Mouse (Mus musculus): ENCODE results near the gene Dap. TPM values are rescaled to one million over a fixed set of nuclear protein-coding genes. Genes with fewer than 3 reads are reported as not detected.

Gene Dap
- total and polyA plus RNA-seq, 3 experiments: 12.6 to 69.8 (median 15.1) TPM

GRCm38 (mm10) chr15:31302293-31302990, 78.3 kb downstream of the Dap start:
- Histone ChIP-seq H3K27me3 (replicated peaks) (no peaks in the 10 kb centered on the region), H3K4me3 (replicated peaks in 1 of 3; ENCODE audit: low read depth in 2 of 3, low read length in 2 of 3, poor library complexity in 1 of 3) (no peak overlapping the region), H3K79me2 (replicated peaks; ENCODE audit: control insufficient read depth, extremely low read depth, insufficient read depth, poor library complexity, severe bottlenecking) (peaks cover 32% of the 10 kb centered on the region), H3K9me3 (replicated peaks; ENCODE audit: low read length) (no peaks in the 10 kb centered on the region), H3K4me1 (ENCODE audit: control insufficient read depth in 1 of 2, insufficient read depth in 2 of 2) (peaks cover 0 to 44% of the 10 kb centered on the region in 2 experiments; a peak in 2 of 4 replicates), H3K9ac (ENCODE audit: insufficient read depth, low read depth) (no peak overlapping the region), H3K36me3 (replicated peaks in 1 of 2; ENCODE audit: control insufficient read depth in 1 of 2, insufficient read depth in 1 of 2, low read length in 1 of 2) (peaks cover 84 to 98% of the 10 kb centered on the region in 2 experiments), H3K4me2 (ENCODE audit: insufficient read depth, low read depth, poor library complexity, severe bottlenecking) (no peak overlapping the region), H3K27ac (ENCODE audit: insufficient read depth, low read depth) (no peak overlapping the region)
- in situ Hi-C loops (cut with MboI; ENCODE audit: low pct_ligation_motif_present, low pct_unique_long_range_greater_than_20kb, low sequenced_read_pairs): no loop called here
- DNase-seq (ENCODE audit: extremely low read depth): no peak
- no peak for TF ChIP-seq MEF2A (IDR thresholded peaks at IDR 0.05; ENCODE audit: borderline replicate concordance, low read depth, low read length)
- TF ChIP-seq PAX5 (IDR thresholded peaks at IDR 0.05; ENCODE audit: low read length): no peak
- no peak for TF ChIP-seq GABPA (IDR thresholded peaks at IDR 0.05; ENCODE audit: insufficient replicate concordance, low read depth, low read length)
- TF ChIP-seq IRF4 (IDR thresholded peaks at IDR 0.05; ENCODE audit: low read depth, low read length): no peak
- no peak for TF ChIP-seq KAT2A (IDR thresholded peaks at IDR 0.05; ENCODE audit: insufficient replicate concordance, low read length)
- TF ChIP-seq ZC3H11A (IDR thresholded peaks at IDR 0.05; ENCODE audit: low read depth, low read length): no peak
- no peak for TF ChIP-seq MAFK (IDR thresholded peaks at IDR 0.05; ENCODE audit: insufficient replicate concordance, low read length)
- no peak for TF ChIP-seq RCOR1 (conservative IDR thresholded peaks at IDR 0.05; ENCODE audit: low read depth, low read length)
- no peak for TF ChIP-seq JUN (IDR thresholded peaks at IDR 0.05; ENCODE audit: insufficient read depth, low read depth, low read length)
- TF ChIP-seq ELF1 (IDR thresholded peaks at IDR 0.05; ENCODE audit: low read depth, low read length): no peak
- TF ChIP-seq MAX (IDR thresholded peaks at IDR 0.05; ENCODE audit: low read length): no peak
- TF ChIP-seq CTCF (conservative IDR thresholded peaks at IDR 0.05 in 1 of 2, IDR thresholded peaks at IDR 0.05 in 1 of 2; ENCODE audit: low read depth in 2 of 2, low read length in 2 of 2): no peak
- TF ChIP-seq SMC3 (IDR thresholded peaks at IDR 0.05; ENCODE audit: low read depth, low read length): no peak
- TF ChIP-seq CHD2 (IDR thresholded peaks at IDR 0.05; ENCODE audit: low read length): no peak
- no peak for TF ChIP-seq TCF12 (IDR thresholded peaks at IDR 0.05; ENCODE audit: low read depth, low read length)
- no peak for TF ChIP-seq BHLHE40 (IDR thresholded peaks at IDR 0.05; ENCODE audit: low read depth, low read length)
- no peak for TF ChIP-seq ZMIZ1 (IDR thresholded peaks at IDR 0.05; ENCODE audit: low read depth, low read length)
- dilution Hi-C loops (cut with MboI; ENCODE audit: extremely low pct_ligation_motif_present, extremely low pct_unique_long_range_greater_than_20kb, low sequenced_read_pairs): no loop called here

GRCm38 (mm10) chr15:31304302-31304701, 80.2 kb downstream of the Dap start:
- dilution Hi-C loops (cut with MboI; ENCODE audit: extremely low pct_ligation_motif_present, extremely low pct_unique_long_range_greater_than_20kb, low sequenced_read_pairs): no loop called here
- in situ Hi-C loops (cut with MboI; ENCODE audit: low pct_ligation_motif_present, low pct_unique_long_range_greater_than_20kb, low sequenced_read_pairs): no loop called here
- Histone ChIP-seq H3K9ac (ENCODE audit: insufficient read depth, low read depth) (no peak overlapping the region), H3K27me3 (replicated peaks) (no peaks in the 10 kb centered on the region), H3K4me3 (replicated peaks in 1 of 3; ENCODE audit: low read depth in 2 of 3, low read length in 2 of 3, poor library complexity in 1 of 3) (no peak overlapping the region), H3K79me2 (replicated peaks; ENCODE audit: control insufficient read depth, extremely low read depth, insufficient read depth, poor library complexity, severe bottlenecking) (peaks cover 37% of the 10 kb centered on the region), H3K4me2 (ENCODE audit: insufficient read depth, low read depth, poor library complexity, severe bottlenecking) (no peak overlapping the region), H3K27ac (ENCODE audit: insufficient read depth, low read depth) (no peak overlapping the region), H3K36me3 (replicated peaks in 1 of 2; ENCODE audit: control insufficient read depth in 1 of 2, insufficient read depth in 1 of 2, low read length in 1 of 2) (peaks cover 83 to 97% of the 10 kb centered on the region in 2 experiments), H3K4me1 (ENCODE audit: control insufficient read depth in 1 of 2, insufficient read depth in 2 of 2) (peaks cover 0 to 51% of the 10 kb centered on the region in 2 experiments; a peak in 2 of 4 replicates), H3K9me3 (replicated peaks; ENCODE audit: low read length) (no peaks in the 10 kb centered on the region)
- TF ChIP-seq ZNF384 (IDR thresholded peaks at IDR 0.05; ENCODE audit: low read depth, low read length) (no peak), JUND (conservative IDR thresholded peaks at IDR 0.05; ENCODE audit: low read depth, low read length) (0 out of 2 replicates have a peak, but pooled peaks have one; percentile 22), MAFK (IDR thresholded peaks at IDR 0.05; ENCODE audit: insufficient replicate concordance, low read length) (no peak), ZMIZ1 (IDR thresholded peaks at IDR 0.05; ENCODE audit: low read depth, low read length) (no peak), JUN (IDR thresholded peaks at IDR 0.05; ENCODE audit: insufficient read depth, low read depth, low read length) (peak; percentile 63), MAZ (IDR thresholded peaks at IDR 0.05; ENCODE audit: low read depth, low read length) (no peak), KAT2A (IDR thresholded peaks at IDR 0.05; ENCODE audit: insufficient replicate concordance, low read length) (no peak), ETS1 (conservative IDR thresholded peaks at IDR 0.05; ENCODE audit: low read depth, low read length) (0 out of 2 replicates have a peak, but pooled peaks have one; percentile 16), GABPA (IDR thresholded peaks at IDR 0.05; ENCODE audit: insufficient replicate concordance, low read depth, low read length) (no peak), SIN3A (IDR thresholded peaks at IDR 0.05; ENCODE audit: low read length) (no peak), USF2 (conservative IDR thresholded peaks at IDR 0.05; ENCODE audit: low read depth, low read length) (no peak), USF1 (IDR thresholded peaks at IDR 0.05; ENCODE audit: low read depth, low read length) (no peak), MEF2A (IDR thresholded peaks at IDR 0.05; ENCODE audit: borderline replicate concordance, low read depth, low read length) (peak; percentile 72)
- no peak for DNase-seq (ENCODE audit: extremely low read depth)

Measured in CH12.LX (cell line).